Mouse (Mus musculus) kidney, embryonic 14.5 days (tissue): ENCODE results near the gene Ttc32. TPM values are rescaled to one million over a fixed set of nuclear protein-coding genes. Genes with fewer than 3 reads are reported as not detected.

ENCODE experiments used
- ATAC-seq: fragments of 200-750 bp; cut with Nextera tagmentation; 2 replicates; pipeline ENCODE4 v1.8.0; 2017; ENCODE audit warnings: moderate number of reproducible peaks, mild to moderate bottlenecking, moderate TSS enrichment, moderate library complexity; ENCODE audit not compliant: low FRiP score, low TSS enrichment
- H3K27ac ChIP-seq: fragments of 300-500 bp; sonication (generic); 2 replicates; pipeline ENCODE4 v1.5.1; 2014; ENCODE audit warnings: low read depth, mild to moderate bottlenecking, low read length, moderate library complexity, mixed read lengths
- H3K27me3 ChIP-seq: fragments of 300-500 bp; sonication (generic); 2 replicates; pipeline ENCODE4 v1.6.1; 2014; ENCODE audit warnings: mild to moderate bottlenecking, low read length; ENCODE audit not compliant: control insufficient read depth, insufficient read depth
- H3K36me3 ChIP-seq: fragments of 300-500 bp; sonication (generic); 2 replicates; pipeline ENCODE4 v1.6.1; 2014; ENCODE audit warnings: low read length, mixed read lengths; ENCODE audit not compliant: control insufficient read depth, insufficient read depth
- H3K4me1 ChIP-seq: fragments of 300-500 bp; sonication (generic); 2 replicates; pipeline ENCODE4 v1.6.1; 2014; ENCODE audit warnings: low read length, mixed read lengths; ENCODE audit not compliant: control insufficient read depth, insufficient read depth
- H3K4me2 ChIP-seq: fragments of 300-500 bp; sonication (generic); replicated peaks from 2 replicates; pipeline ENCODE4 v1.6.1; 2014; ENCODE audit warnings: low read depth, mild to moderate bottlenecking, low read length
- H3K4me3 ChIP-seq: fragments of 300-500 bp; sonication (generic); 2 replicates; pipeline ENCODE4 v1.5.1; 2014; ENCODE audit warnings: mild to moderate bottlenecking, low read length
- H3K9ac ChIP-seq: fragments of 300-500 bp; sonication (generic); 2 replicates; pipeline ENCODE4 v1.6.1; 2014; ENCODE audit warnings: low read depth, mild to moderate bottlenecking, low read length, moderate library complexity
- H3K9me3 ChIP-seq: fragments of 300-500 bp; sonication (generic); 2 replicates; pipeline ENCODE4 v1.6.1; 2016; ENCODE audit warnings: low read length; ENCODE audit not compliant: control insufficient read depth
- WGBS: fragments of 180-500 bp; shearing (Covaris S2); extraction: QIAGEN DNeasy Blood & Tissue Kit; methylation state at CpG from one replicate; pipeline ENCODE4 v1.1.7; 2014; 5-methylcytosine and 5-hydroxymethylcytosine counted together
- polyA plus RNA-seq: library from polyadenylated mRNA; unstranded; fragments of >200 nt; fragmentation: Nextera tagmentation; extraction: Ambion mirVana; gene quantifications from 2 replicates; pipeline ENCODE4 v1.2.1, GENCODE M21; 2014

Gene Ttc32
- polyA plus RNA-seq, 1 experiment from 2014 or later: 26.1 TPM

GRCm38 (mm10) chr12:9077554-9078125, 47.8 kb downstream of the Ttc32 start:
- H3K27ac ChIP-seq: no peak overlapping the region
- H3K27me3 ChIP-seq: no peaks in the 10 kb centered on the region
- no peak overlapping the region for H3K4me2 ChIP-seq
- no peaks in the 10 kb centered on the region for H3K4me1 ChIP-seq
- ATAC-seq: no peak
- WGBS: 88% methylated on average over 3 of the region's 3 CpGs
- no peak overlapping the region for H3K9ac ChIP-seq
- no peaks in the 10 kb centered on the region for H3K36me3 ChIP-seq
- H3K9me3 ChIP-seq: no peaks in the 10 kb centered on the region
- H3K4me3 ChIP-seq: no peak overlapping the region

- ATAC-seq: no peak
- H3K4me2 ChIP-seq: no peak overlapping the region
- 70% methylated on average over 7 of the region's 7 CpGs for WGBS
- H3K36me3 ChIP-seq: no peaks in the 10 kb centered on the region
- H3K4me3 ChIP-seq: no peak overlapping the region
- H3K9me3 ChIP-seq: no peaks in the 10 kb centered on the region
- H3K4me1 ChIP-seq: no peaks in the 10 kb centered on the region
- no peaks in the 10 kb centered on the region for H3K27me3 ChIP-seq
- H3K9ac ChIP-seq: no peak overlapping the region
- no peak overlapping the region for H3K27ac ChIP-seq
These were observed 60.4 kb downstream of the Ttc32 start for GRCm38 (mm10) chr12:9090226-9090625.

Other genes with a start within 250 kb of the Ttc32 start
- 140 and 337 TPM in 2 replicates for gene Laptm4a, start 108.3 kb upstream of the Ttc32 start, polyA plus RNA-seq
- gene Matn3, start 82.1 kb upstream of the Ttc32 start, polyA plus RNA-seq: 0.11 and 0.37 TPM in 2 replicates
- 9.9 and 21.9 TPM in 2 replicates for gene Wdr35, start 56.1 kb upstream of the Ttc32 start, polyA plus RNA-seq